Mouse (Mus musculus) heart, adult 18-20 months (tissue): Measurements from ENCODE around the gene Bcl11a. TPM values are rescaled to one million over a fixed set of nuclear protein-coding genes. Genes with fewer than 3 reads are reported as not detected.
A peak's percentile ranks its signal among the peaks of the same experiment; 100 is the strongest.

Experiments used
- DNase-seq, 2 experiments: peaks; one replicate each; pipeline ENCODE4 v3.0.0; 2021 to 2022; ENCODE audit warnings: mixed read lengths in 1 of 2
- total RNA-seq, 2 experiments: library from RNA; stranded (reverse); gene quantifications; 2 replicates each; pipeline ENCODE4 v1.2.3; 2021

Bcl11a gene
- total RNA-seq, 2 experiments from 2014 or later, result 2.1 to 2.6 TPM

DNA sequence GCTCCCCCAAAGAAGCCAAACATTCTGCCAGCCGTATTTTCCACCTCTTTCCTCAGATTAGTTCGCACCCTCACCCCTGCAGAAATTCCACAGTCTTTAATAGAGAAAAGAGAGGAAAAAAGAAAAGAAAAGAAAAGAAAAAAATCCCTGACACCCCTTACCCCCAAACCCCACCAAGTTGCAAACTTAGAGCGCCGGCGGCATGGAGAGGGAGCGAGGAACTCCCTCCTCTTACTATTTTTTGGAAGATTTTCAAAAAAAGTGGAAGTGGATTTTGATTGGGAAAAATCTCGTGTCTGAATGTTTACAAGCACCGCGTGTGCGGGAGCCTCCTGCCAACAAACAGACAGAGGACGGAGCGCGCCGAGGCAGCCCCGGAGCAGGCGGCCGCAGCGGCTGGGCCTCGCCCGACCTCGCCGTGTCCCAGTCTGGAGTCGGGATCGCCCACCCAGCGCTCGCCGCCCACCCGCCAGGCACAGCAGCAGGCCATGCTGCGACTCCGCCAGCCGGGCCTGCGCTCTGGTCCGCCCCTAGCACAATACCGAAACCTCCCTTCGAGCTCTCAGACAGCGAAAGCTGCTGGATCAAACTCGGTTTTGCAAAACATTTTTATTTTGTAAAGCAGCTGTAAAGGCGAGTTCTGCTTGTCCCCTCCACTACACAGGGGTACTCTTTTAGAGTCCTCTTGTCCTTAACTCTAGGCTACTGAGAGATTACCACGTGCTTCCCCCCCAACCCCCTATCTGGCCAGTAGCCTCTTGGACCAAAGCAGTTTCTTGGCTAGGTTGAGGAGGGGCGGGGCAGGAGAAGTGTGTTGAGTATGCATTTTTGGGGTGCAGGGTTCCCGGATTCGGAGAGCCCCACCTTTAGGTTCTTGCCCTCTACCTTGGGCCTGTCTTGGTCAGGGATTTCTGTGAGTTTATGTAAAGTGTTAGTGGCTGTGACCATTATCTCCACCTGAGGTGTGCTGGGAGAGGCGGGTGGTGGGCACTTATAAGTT, 1.8 kb downstream of the Bcl11a start:
- peak; percentile 22 to 57 for DNase-seq

DNA sequence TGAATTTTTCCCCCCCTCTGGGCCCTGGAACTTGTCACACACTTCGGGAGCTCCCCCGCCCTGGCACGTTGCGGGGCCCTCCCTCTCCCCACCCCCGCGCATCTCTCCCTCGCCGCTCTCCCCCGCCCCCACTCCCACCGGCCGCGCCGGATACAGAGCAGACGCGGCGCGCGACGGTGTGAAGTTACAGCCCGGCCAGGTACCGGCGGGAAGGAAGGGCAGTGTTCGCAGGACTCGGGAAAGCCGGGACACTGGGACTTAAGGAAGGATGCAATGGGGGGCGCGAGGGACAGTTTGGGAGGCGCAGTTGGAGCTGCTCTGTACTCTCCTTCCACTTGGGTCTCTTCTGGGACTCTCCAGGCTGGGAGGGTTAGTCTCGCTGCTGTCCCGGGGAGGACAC, 2.7 kb downstream of the Bcl11a start:
- DNase-seq, result peak in 1 of 2 experiments; percentile 46

- DNase-seq, result peak; percentile 52 to 68
Measured at GRCm38 (mm10) chr11:24081016-24081686, 3.3 kb downstream of the Bcl11a start.

- DNase-seq, result peak; percentile 15 to 44
Measured at GRCm38 (mm10) chr11:24081687-24082384, 4.0 kb downstream of the Bcl11a start.

GRCm38 (mm10) chr11:24082385-24083075, 4.7 kb downstream of the Bcl11a start:
- DNase-seq, result no peak

DNA sequence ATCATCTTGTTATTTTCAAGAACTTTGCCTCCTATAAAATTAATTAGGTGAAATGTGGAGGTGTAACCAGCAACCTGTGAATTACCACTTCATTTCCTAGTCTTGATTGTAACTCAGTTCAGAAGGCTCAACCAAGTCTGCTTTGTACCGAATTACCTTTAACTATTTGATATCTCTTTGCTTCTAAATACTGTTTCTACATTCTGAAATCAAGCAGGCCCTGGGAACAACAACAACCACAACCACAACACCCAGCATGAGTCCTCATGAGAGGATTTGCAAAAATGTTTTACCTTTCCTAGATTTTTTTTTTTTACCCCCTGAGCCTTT, 5.2 kb downstream of the Bcl11a start:
- DNase-seq, result no peak

- DNase-seq, result no peak
Measured at GRCm38 (mm10) chr11:24083423-24083822, 5.6 kb downstream of the Bcl11a start.

DNA sequence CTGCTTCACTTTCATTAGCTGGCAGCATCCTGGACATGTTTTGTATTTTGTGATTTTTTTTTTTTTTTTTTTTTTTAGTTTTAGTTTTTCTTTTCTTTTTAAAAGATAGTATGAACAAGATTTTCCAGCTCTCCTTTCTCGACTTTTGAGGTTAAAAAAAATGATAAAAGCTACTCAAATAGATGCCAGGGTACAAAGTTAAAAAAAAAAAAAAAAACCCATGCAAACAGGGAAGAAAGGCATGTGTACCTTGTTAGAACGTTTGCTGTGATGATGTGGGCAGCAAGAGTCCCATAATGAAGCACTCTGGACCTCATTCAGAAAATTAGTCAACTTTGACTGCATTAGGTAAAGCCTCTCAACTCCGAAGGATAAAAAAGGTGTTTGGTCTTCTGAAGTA, 6.2 kb downstream of the Bcl11a start:
- DNase-seq, result no peak

DNA sequence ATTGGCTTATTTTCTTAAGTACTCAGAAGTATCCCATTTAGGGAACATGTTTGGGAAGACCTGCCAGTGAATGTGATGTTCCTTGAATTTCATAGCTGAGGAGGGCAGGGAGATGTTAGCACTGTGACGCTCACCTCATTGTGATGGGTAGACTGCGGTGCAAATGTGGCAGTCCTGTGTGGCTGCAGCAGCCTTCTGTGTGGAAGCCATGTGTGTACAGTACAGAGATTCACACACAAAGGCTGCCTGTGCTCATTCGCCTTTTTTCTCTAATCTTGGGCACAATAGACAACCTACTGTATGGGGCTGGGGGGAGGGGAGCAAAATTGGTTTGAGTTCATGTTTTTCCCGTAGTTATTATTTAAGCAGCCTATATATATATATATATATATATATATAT, 6.7 kb downstream of the Bcl11a start:
- DNase-seq, result no peak

DNA sequence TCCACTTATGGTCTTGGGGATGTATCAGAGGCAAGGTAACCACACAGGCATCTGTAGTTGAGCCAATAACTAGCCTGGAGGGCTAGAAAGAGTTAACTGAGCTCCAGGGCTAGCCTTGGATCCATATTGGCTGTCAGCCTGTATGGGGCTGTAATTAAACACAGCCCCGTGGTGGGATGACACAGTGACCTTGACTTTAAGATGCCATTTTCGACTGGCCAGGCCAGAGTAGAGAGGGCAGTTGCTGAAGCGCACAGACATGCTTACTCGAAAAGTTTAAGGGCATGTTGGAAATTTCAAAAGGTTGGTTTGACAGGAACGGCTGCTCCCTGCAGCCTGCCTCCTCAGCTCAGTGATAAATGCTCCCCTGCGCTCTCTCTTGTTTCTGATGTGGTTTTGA, 8.1 kb downstream of the Bcl11a start:
- DNase-seq, result no peak

- DNase-seq, result no peak
Measured at GRCm38 (mm10) chr11:24087069-24087468, 9.2 kb downstream of the Bcl11a start.

DNA sequence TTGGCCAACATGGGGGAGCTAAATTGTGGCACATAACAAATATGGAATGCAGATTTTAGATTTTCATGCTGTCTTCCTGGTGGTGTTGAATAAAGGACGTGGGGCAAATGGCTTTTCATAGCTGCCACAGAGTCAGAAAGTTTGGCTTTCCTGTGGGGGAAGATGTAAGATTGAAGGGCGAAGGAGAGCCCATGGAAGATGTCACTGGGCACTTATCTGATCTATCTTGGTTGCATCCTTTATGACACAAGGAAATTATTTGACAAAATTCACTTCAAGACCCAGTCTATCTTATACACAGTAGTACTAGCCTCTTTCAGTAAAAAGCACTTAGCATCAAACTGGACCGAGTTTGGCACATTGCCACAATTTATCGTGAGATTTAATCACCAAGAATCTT, 12.6 kb downstream of the Bcl11a start:
- no peak for DNase-seq

- DNase-seq, result no peak
Measured at GRCm38 (mm10) chr11:24091393-24092080, 13.7 kb downstream of the Bcl11a start.

DNA sequence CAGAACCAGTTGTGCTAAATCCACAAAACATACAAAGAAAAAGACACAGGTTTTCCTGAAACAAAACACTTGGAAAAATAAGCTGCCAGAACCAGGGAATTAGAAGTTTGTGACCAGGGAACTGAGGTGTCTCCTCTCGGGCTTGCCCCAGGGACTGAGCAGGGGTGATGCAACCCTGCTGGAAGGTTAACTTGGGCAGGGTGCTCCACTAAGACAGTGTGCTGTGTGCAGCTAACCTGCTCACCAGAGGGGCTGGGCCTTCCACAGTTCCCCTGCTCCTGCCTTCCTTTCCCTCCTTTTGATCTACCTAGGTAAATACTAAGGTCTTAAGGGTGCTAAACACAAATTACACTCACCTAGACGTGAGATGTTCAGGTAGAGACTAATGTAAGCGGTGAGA, 14.8 kb downstream of the Bcl11a start:
- no peak for DNase-seq

DNA sequence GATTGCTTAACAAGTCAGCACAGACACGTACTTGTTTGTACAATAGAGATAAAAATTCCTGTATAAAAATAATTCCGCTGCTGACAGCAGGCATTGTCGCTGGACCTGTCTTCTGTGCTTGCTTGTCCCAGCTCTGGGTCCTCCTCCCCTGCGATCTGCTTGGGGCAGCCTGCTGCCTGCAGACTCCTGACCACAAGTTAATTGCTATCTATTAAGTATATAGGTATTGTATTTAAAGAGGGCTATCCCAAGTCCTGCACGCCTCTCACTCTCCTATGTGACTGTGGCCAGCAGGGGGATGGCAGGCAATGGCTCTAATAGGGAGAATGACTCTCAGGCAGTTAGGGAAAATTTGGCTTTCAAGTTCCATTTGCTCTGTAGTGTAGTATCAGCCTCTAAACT, 16.2 kb downstream of the Bcl11a start:
- DNase-seq, result no peak

DNA sequence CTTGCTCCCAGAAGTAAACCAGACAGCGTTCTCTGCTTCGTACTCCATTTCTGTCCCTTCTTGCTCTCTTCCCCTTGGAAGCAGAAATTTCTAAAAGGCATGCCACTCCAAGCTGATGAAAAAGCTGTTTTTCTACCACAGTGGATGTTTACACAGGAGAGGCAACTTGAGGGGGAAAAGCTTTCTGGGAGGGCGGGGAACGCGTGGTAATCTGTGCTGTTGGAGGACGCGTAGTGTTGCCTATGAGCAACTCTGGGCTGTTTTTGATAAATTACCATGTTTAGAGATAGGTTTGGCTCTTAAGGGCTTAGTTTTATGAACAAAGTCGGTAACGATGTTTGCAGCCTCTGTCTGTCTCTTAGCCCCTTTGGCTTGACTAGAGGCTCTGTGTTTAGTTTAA, 17.4 kb downstream of the Bcl11a start:
- DNase-seq, result no peak

- DNase-seq, result no peak
Measured at GRCm38 (mm10) chr11:24095656-24096353, 17.9 kb downstream of the Bcl11a start.

DNA sequence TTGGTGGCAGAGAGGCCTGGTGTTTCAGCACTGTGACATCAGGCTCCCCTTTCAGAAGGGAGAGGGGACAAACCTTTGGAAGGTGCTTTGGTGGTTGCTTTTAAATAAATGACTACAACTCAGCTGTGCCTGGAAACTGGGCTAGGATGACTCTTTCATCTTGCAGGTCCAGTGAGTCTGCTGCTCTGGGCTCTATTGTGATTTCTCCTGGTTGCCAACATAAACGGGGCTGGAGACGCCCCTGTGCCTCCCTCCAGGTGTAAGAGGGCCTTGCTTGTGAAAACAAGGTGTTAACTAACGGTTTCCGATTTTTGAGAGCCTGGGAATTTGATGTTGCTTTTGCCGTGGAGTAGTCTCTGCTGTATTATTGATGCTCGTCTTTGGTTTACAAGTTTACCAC, 18.6 kb downstream of the Bcl11a start:
- no peak for DNase-seq

GRCm38 (mm10) chr11:24097026-24097425, 19.2 kb downstream of the Bcl11a start:
- DNase-seq, result no peak

- DNase-seq, result no peak
Measured at GRCm38 (mm10) chr11:24098069-24098468, 20.2 kb downstream of the Bcl11a start.

- DNase-seq, result no peak
Measured at GRCm38 (mm10) chr11:24098662-24099061, 20.8 kb downstream of the Bcl11a start.
